ENCODE assay signal across 16 mouse cellular contexts in the genomic region with DNA sequence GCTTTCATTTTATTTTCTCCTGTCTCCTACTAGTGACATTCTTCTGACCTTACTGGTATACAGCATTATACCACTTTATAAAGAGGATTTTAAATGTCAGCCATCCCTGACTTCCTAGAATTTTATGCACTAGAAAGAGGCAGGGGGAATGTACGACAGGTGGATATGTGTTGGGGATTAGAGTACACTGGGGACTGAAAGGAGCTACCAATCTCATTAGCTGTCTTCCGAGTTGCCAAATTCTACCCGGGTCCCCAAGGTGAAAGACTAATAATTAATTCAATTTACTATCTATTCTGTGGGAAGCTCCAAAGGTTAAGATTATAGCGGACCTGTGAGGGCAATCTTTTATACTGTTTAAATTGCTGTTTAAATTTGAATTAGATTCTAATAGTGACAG.
"Had no signal": no experiment of that assay in that cellular context is flagged by ENCODE, and none has a peak within 500 bp of the region (broad histone marks: within the 10 kb centered on the region; RNA-seq: fewer than 3 reads in every experiment).

No protein-coding gene starts in this region.

- H3K27me3 ChIP-seq: kidney, embryonic 15.5 days; liver, embryonic 12.5 days; lung, embryonic 15.5 days; megakaryocyte, embryonic 14.5 days; stomach, embryonic 15.5 days had no signal

- H3K9me3 ChIP-seq: limb, embryonic 10.5 days; liver, embryonic 12.5 days; lung, embryonic 15.5 days; stomach, embryonic 15.5 days had no signal

- H3K4me2 ChIP-seq: kidney, embryonic 15.5 days; liver, embryonic 12.5 days; lung, embryonic 15.5 days; stomach, embryonic 15.5 days had no signal

- H3K36me3 ChIP-seq: kidney, embryonic 15.5 days; limb, embryonic 10.5 days; liver, embryonic 12.5 days; lung, embryonic 15.5 days; stomach, embryonic 15.5 days had no signal

- H3K4me1 ChIP-seq: kidney, embryonic 15.5 days; limb, embryonic 10.5 days; liver, embryonic 12.5 days; lung, embryonic 15.5 days; megakaryocyte, embryonic 14.5 days; stomach, embryonic 15.5 days had no signal

- ATAC-seq: liver, embryonic 12.5 days had no signal

- DNase-seq: kidney, adult 11 months; kidney, postnatal 14 days; lung, postnatal 14 days; retina, postnatal 1 day; right cerebral cortex, postnatal 4 days; spleen, adult 18-20 months; thymus, adult 2 months; thymus, postnatal 25 days had no signal

- H3K4me3 ChIP-seq: kidney, embryonic 15.5 days; limb, embryonic 10.5 days; liver, embryonic 12.5 days; lung, embryonic 15.5 days; megakaryocyte, embryonic 14.5 days; myocyte; stomach, embryonic 15.5 days had no signal

- H3K9ac ChIP-seq: kidney, embryonic 15.5 days; liver, embryonic 12.5 days; lung, embryonic 15.5 days; stomach, embryonic 15.5 days had no signal

- H3K27ac ChIP-seq: kidney, embryonic 15.5 days; limb, embryonic 10.5 days; liver, embryonic 12.5 days; lung, embryonic 15.5 days; macrophage; stomach, embryonic 15.5 days had no signal
